Mouse (Mus musculus): ENCODE data around the gene Olfr1348.

Gene Olfr1348

GRCm38 (mm10) chr7:6508648-6509047 is at the start of gene Olfr1348:
Olfr1348 (minus strand) TSS chr7:6508748.
- no peak for DNase-seq (ENCODE audit: low spot score)

GRCm38 (mm10) chr7:6526141-6526540 is 17.6 kb upstream of the Olfr1348 start:
- no peak for DNase-seq (ENCODE audit: low spot score)

GRCm38 (mm10) chr7:6525001-6525400 is 16.5 kb upstream of the Olfr1348 start:
- no peak for DNase-seq (ENCODE audit: low spot score)

GRCm38 (mm10) chr7:6522850-6523249 is 14.3 kb upstream of the Olfr1348 start, which contains the start of gene Olfr1349:
Olfr1349 (minus strand) TSS chr7:6522950.
- no peak for DNase-seq (ENCODE audit: low spot score)

GRCm38 (mm10) chr7:6521666-6522065 is 13.1 kb upstream of the Olfr1348 start:
- no peak for DNase-seq (ENCODE audit: low spot score)

GRCm38 (mm10) chr7:6499655-6500054 is 8.9 kb downstream of the Olfr1348 start, which contains the start of gene Olfr1347:
Olfr1347 (minus strand) TSS chr7:6499755.
- no peak for DNase-seq (ENCODE audit: low spot score)

GRCm38 (mm10) chr7:6486841-6487240 is 21.7 kb downstream of the Olfr1348 start, which contains the start of gene Olfr5:
Olfr5 (minus strand) TSS chr7:6486941.
- no peak for DNase-seq (ENCODE audit: low spot score)

GRCm38 (mm10) chr7:6477633-6478032 is 30.9 kb downstream of the Olfr1348 start:
- DNase-seq (ENCODE audit: low spot score) = peak; percentile 6

GRCm38 (mm10) chr7:6466951-6467350 is 41.6 kb downstream of the Olfr1348 start, which contains the start of gene Olfr1346:
Olfr1346 (plus strand) TSS chr7:6467101.
- no peak for DNase-seq (ENCODE audit: low spot score)

GRCm38 (mm10) chr7:6456399-6456798 is 52.1 kb downstream of the Olfr1348 start:
- no peak for DNase-seq (ENCODE audit: low spot score)

- no peak for DNase-seq (ENCODE audit: low spot score)
These were observed 52.7 kb downstream of the Olfr1348 start, which contains the start of gene Olfr1336 for GRCm38 (mm10) chr7:6455868-6456267. Olfr1336 (plus strand) TSS chr7:6456168.

All from ovary, adult 18-20 months (tissue).